Mouse (Mus musculus) Patski (cell line): ENCODE results near the gene Kbtbd6. TPM values are rescaled to one million over a fixed set of nuclear protein-coding genes. Genes with fewer than 3 reads are reported as not detected.
"Not testable (repeated sequence)": the region's sequence is repeated elsewhere in the genome, so short reads cannot be mapped to it uniquely, and the experiment has no call there.

Experiments
- ATAC-seq: fragments of 100-300 bp; one replicate; pipeline ENCODE4 v1.8.0; 2021
- CTCF ChIA-PET: fragments of 350-600 bp; sonication (Branson Sonifier 250); formaldehyde crosslinking; loops from one replicate; lab custom pipeline; 2022; ENCODE audit warnings: inconsistent platforms; lab: Charles Lee
- POLR2A ChIA-PET: fragments of 350-600 bp; sonication (Branson Sonifier 250); formaldehyde crosslinking; loops from one replicate; lab custom pipeline; 2022; ENCODE audit warnings: antibody characterized with exemption, inconsistent platforms; lab: Charles Lee
- DNase-seq: peaks from one replicate; pipeline ENCODE4 v3.0.0-alpha.2; 2011; ENCODE audit warnings: low read depth, low spot score
- H3K27me3 ChIP-seq: fragments of 371-371 bp; one replicate; pipeline ENCODE4 v1.5.1; 2021
- CTCF ChIP-seq: fragments of 100-300 bp; IDR thresholded peaks from one replicate; pipeline ENCODE4 v1.5.1; 2021
- in situ Hi-C: fragments of 300-500 bp; cut with MboI; formaldehyde crosslinking; loops from 3 replicates; pipeline ENCODE4 v1.11.1; 2018; ENCODE audit warnings: low pct_unique_long_range_greater_than_20kb, mixed read lengths
- polyA plus RNA-seq: library from polyadenylated mRNA; unstranded; gene quantifications from one replicate; pipeline ENCODE4 v1.2.3, GENCODE M21; 2021

The Kbtbd6 gene
- polyA plus RNA-seq, 1 experiment from 2014 or later, result 1.2 TPM

DNA sequence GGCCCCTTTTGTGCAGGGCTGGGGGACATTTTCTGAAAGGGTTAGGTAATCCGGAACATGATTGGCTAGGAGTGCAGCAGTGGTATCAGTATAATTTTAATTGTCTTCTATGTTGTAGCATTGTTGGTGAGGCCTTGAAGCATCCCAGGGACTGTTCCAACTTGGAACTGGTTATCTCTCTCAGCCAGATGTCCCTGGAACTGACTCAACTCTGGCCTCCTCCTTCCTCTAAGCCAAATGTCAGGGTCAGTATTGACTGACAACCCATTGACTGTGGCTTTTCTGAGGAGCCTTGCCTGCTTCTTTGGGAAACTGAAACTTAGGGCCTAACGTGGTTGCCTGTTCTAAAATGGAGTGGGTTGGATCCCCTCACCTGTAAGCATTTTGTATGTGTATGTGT is 11.0 kb upstream of the Kbtbd6 start:
- no peak for TF ChIP-seq CTCF
- no peak for ATAC-seq
- in situ Hi-C loops, result no loop called here
- H3K27me3 ChIP-seq, result peaks cover 5% of the 10 kb centered on the region
- POLR2A ChIA-PET, result no interaction called here
- CTCF ChIA-PET, result interaction anchor here (1.3 kb wide), 1 partner anchor 8 kb away, joined by 3 read pairs; no protein-coding TSS in a partner anchor
- no peak for DNase-seq

DNA sequence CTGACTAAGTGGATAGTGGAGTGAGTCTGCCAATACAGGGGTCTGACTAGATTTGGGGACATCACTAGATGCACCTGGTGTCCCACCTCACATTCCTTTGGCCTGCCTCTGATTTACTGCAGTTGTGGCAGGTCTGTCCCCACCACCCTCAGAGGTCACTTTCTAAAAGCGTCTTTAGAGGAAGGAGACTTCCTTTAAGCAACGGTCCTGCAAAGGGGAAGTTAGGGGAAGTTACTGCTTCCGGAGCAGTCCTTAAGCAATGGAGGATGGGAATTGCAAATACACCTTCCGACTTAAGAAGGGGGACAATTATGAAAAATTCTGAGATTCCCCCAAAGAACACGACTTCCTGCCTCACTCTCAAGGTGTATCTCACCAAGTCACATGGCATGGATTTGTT is 10.2 kb upstream of the Kbtbd6 start:
- peaks cover 5% of the 10 kb centered on the region for H3K27me3 ChIP-seq
- no peak for TF ChIP-seq CTCF
- in situ Hi-C loops, result no loop called here
- ATAC-seq (no peak), DNase-seq (no peak)
- POLR2A ChIA-PET, result no interaction called here
- CTCF ChIA-PET, result interaction anchor here (1.3 kb wide), 1 partner anchor 9 kb away, joined by 3 read pairs; no protein-coding TSS in a partner anchor

- ChIA-PET POLR2A (no interaction called here), CTCF (no interaction called here)
- in situ Hi-C loops, result no loop called here
- TF ChIP-seq CTCF, result no peak
- H3K27me3 ChIP-seq, result peaks cover 1% of the 10 kb centered on the region
- no peak for DNase-seq
- ATAC-seq, result no peak
These were observed 7.0 kb upstream of the Kbtbd6 start for GRCm38 (mm10) chr14:79444601-79445000.

DNA sequence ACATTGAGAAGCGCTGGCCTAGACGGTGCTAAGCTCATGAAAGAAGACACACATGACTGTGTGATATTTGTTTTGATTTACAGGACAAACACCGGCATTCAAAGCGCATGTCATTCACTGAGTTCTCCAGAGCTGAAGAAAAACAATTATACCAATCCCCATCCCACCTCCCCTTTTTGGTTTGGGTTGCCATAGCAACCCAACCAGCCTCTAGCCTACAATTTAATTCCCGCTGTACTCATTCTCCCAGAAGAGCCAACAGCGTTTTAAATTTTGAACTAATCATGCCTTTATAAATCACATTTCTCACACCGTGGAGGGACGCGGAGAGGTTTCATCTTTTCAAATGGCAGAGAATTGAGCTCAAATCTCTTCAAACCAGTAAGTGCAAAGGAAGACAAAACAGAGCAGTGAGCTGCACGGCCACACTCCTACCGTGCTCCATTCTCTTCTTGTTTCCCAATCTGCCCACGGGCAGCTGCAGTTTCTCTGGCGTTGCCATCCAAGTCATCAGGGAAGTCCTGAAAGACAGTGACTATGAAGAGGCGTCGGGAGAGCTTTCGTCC is 6.5 kb upstream of the Kbtbd6 start:
- no peak for TF ChIP-seq CTCF
- ChIA-PET POLR2A (no interaction called here), CTCF (no interaction called here)
- in situ Hi-C loops, result no loop called here
- no peak for DNase-seq
- H3K27me3 ChIP-seq, result no peaks in the 10 kb centered on the region
- no peak for ATAC-seq

- DNase-seq, ATAC-seq, CTCF ChIA-PET, H3K27me3 ChIP-seq, in situ Hi-C loops, POLR2A ChIA-PET: not testable (repeated sequence)
These were observed 928 bp downstream of the Kbtbd6 start for GRCm38 (mm10) chr14:79452591-79452934.

GRCm38 (mm10) chr14:79460401-79460800 is 8.8 kb downstream of the Kbtbd6 start:
- CTCF ChIA-PET, result interaction anchor here (1.3 kb wide), 1 partner anchor 16 kb away, joined by 3 read pairs; no protein-coding TSS in a partner anchor
- no peaks in the 10 kb centered on the region for H3K27me3 ChIP-seq
- POLR2A ChIA-PET, result no interaction called here
- in situ Hi-C loops, result loop anchor here (5.0 kb wide), 1 partner anchor 63 kb away; the partner anchor contains the start of gene Mtrf1
- TF ChIP-seq CTCF, result no peak
- DNase-seq, result no peak
- no peak for ATAC-seq

GRCm38 (mm10) chr14:79460988-79461387 is 9.4 kb downstream of the Kbtbd6 start:
- no peak for DNase-seq
- CTCF ChIA-PET, result interaction anchor here (1.6 kb wide), 1 partner anchor 71 kb away, joined by 4 read pairs; no protein-coding TSS in a partner anchor

DNA sequence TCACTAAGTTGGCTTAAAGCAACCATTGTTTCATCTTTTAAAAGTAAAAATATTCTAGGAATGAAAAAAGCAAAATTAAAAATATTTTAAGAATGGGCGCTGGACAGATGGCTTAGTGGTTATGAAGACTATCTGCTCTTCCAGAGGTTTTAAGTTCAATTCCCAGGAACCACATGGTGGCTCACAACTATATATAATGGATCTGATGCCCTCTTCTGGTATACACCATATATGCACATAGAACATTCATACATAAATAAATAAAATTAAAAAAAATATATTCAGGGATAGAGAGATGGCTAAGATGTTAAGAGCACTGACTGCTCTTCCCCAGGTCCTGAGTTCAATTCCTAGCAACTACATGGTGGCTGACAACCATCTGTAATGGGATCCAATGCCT is 14.0 kb downstream of the Kbtbd6 start:
- TF ChIP-seq CTCF, result no peak
- ChIA-PET POLR2A (no interaction called here), CTCF (no interaction called here)
- ATAC-seq (no peak), DNase-seq (no peak)
- no peaks in the 10 kb centered on the region for H3K27me3 ChIP-seq
- in situ Hi-C loops, result no loop called here

More at GRCm38 (mm10) chr14:79460988-79461387, 9.4 kb downstream of the Kbtbd6 start:
- in situ Hi-C loops, result loop anchor here (5.0 kb wide), 1 partner anchor 64 kb away; the partner anchor contains the start of gene Mtrf1
- no peak for ATAC-seq
- TF ChIP-seq CTCF, result no peak
- no peaks in the 10 kb centered on the region for H3K27me3 ChIP-seq
- POLR2A ChIA-PET, result no interaction called here

DNA sequence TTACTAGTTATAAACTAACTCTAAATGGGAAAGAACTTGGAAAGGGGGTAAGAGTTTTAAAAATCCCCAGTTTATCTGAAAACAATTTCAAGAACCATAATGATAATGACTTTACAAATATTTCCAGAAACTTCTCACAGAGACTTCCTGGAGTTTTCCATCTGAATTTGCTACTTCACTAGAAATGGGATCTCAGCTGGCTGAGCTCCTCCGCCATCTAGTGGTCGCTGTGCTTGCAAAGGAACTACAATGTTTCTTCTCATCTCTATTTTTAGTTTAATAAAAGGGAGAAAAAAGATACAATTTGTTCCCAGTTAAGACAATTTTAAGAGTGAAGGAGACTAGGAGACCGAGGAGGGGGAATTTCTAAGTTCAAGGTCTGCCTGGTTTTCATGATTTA is 16.0 kb downstream of the Kbtbd6 start:
- peak; percentile 67 for TF ChIP-seq CTCF
- CTCF ChIA-PET, result interaction anchor here (0.9 to 2.2 kb wide), 5 partner anchors 11 to 87 kb away, joined by 3 to 9 read pairs (median 4); no protein-coding TSS in a partner anchor
- no peak for DNase-seq
- POLR2A ChIA-PET, result interaction anchor here (1.2 kb wide), 1 partner anchor 42 kb away, joined by 3 read pairs; no protein-coding TSS in a partner anchor
- in situ Hi-C loops, result no loop called here
- no peaks in the 10 kb centered on the region for H3K27me3 ChIP-seq
- no peak for ATAC-seq

DNA sequence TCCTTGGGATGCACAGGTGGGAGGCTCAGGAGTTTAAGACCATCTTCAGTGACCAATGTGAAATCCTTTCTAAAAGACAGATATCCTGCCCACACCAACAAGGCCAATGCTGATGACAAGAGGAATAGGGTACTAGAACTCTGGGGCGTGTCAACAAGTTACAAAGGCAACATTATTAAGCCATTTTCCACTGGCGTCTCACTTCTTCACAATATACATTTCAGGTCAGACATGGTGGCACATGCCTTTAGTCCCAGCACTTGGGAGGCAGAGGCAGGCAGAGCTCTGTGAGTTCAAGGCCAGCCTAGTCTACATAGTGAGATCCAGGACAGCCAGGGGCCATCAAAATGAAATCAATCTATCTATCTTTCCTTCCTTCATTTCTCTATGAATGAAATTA is 21.7 kb downstream of the Kbtbd6 start:
- in situ Hi-C loops, result loop anchor here (10.0 kb wide), 1 partner anchor 261 kb away; no protein-coding TSS in a partner anchor
- no peak for TF ChIP-seq CTCF
- CTCF ChIA-PET, result no interaction called here
- DNase-seq (no peak), ATAC-seq (no peak)
- H3K27me3 ChIP-seq, result no peaks in the 10 kb centered on the region
- POLR2A ChIA-PET, result no interaction called here

DNA sequence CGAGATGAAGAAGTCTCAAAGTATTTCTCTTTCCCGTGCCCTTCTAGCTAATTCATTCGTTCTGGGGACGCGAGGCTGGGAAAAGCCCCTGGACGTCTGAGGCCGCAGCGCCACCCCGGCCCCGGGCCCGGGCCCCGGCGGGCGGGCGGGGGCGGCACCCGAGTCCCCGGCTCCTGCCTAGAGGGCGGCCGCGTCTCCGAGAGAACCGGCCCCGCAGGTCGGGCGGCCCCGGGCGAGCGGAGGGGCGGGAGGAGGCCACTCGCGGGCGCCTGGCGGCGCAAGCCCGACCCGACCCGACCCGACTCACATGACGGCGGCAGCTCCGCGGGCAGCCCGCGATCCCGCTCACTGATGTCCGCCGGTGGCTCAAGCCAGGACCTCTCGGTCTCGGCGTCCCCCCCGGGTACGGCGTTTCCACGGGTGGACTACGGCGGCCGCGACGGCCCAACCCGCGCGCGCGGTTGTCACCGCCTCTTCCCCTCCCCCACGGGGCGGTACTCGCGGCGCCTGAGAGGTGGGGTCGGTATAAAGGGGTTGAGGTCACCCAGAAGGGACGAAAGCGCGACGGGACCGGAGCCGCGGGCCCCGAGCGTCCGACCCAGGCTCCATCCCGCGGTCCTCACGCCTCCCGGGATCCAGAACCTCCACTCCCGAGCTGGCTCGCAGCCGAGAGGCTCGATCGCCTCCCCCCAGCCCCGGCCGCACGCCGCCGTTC is 29.1 kb downstream of the Kbtbd6 start, which contains the start of gene Elf1:
Gene Elf1 (plus strand): TSS at position 571 of the 715 bp plus-strand sequence.
- DNase-seq (no peak), ATAC-seq (peak; percentile 59)
- H3K27me3 ChIP-seq, result no peaks in the 10 kb centered on the region
- in situ Hi-C loops, result no loop called here
- ChIA-PET CTCF (interaction anchor here (1.1 to 1.2 kb wide), 2 partner anchors 13 to 107 kb away, joined by 3 to 4 read pairs; partner anchors contain the start of gene Sugt1), POLR2A (interaction anchor here (0.8 to 1.2 kb wide), 3 partner anchors 17 to 106 kb away, joined by 3 read pairs; no protein-coding TSS in a partner anchor)
- no peak for TF ChIP-seq CTCF
